Mouse (Mus musculus) bone marrow macrophage, adult 2 months (primary cell): ENCODE measurements around the gene Hsph1.

Experiments used
- CTCF ChIP-seq: IDR thresholded peaks from 2 replicates; pipeline ENCODE4 v1.5.1; 2012; ENCODE audit warnings: low read depth, mild to moderate bottlenecking, low read length, moderate library complexity
- POLR2A ChIP-seq: IDR thresholded peaks from 2 replicates; pipeline ENCODE4 v1.6.1; 2012; ENCODE audit warnings: mild to moderate bottlenecking, low read depth, low read length, borderline replicate concordance

DNA sequence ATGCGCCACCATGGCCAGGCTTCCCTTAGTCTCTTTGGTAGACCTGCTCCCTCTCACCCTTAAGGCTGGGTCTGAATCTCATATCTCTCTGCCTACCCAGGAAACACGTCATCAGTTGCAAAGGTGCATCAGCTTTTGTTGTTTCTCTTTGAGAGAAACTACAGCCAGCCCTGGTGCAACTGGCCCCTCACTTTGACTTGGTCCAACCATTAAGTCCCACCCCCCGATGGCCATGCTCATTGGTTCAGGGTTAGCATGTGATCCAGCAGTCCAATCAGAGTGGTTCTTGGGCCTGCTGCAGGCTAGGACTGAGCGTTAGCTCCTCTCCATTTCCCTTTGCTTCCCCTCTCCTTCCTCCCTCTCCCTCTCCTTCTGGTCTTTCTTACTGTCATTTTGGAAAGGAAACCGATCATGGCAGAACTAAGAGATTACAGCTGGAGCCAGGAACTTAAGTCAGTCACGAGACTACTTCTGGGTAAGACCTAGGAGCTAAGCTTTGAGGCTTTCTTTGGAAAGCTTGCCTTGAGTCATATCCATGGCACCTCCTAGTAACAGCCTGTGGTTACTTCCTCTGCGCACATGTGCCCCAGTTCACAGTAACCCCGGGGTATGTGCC, 5.2 kb upstream of the Hsph1 start:
- no peak for TF ChIP-seq CTCF
- TF ChIP-seq POLR2A, result no peak
